Mouse (Mus musculus) spleen, adult 12 weeks (tissue): ENCODE data around the gene Olfr362.
"Not testable (repeated sequence)": the region's sequence is repeated elsewhere in the genome, so short reads cannot be mapped to it uniquely, and the experiment has no call there.

ENCODE experiments used
- DNase-seq: peaks from one replicate; pipeline ENCODE4 v3.0.0; 2022; ENCODE audit warnings: low spot score

Gene Olfr362

GRCm38 (mm10) chr2:37117810-37118209 is at the start of gene Olfr362:
TSS of gene Olfr362 (minus strand) at chr2:37117910.
- no peak for DNase-seq

- no peak for DNase-seq
Measured at GRCm38 (mm10) chr2:37139022-37139421, 21.3 kb upstream of the Olfr362 start, which contains the start of gene Olfr364-ps1. TSS of gene Olfr364-ps1 (plus strand) at chr2:37139322.

GRCm38 (mm10) chr2:37089190-37089589 is 28.5 kb downstream of the Olfr362 start, which contains the start of gene Olfr361:
TSS of gene Olfr361 (minus strand) at chr2:37089290.
- not testable (repeated sequence) for DNase-seq

GRCm38 (mm10) chr2:37065446-37065845 is 52.3 kb downstream of the Olfr362 start, which contains the start of gene Olfr360:
TSS of gene Olfr360 (plus strand) at chr2:37065746.
- DNase-seq = no peak
